Mouse (Mus musculus): ENCODE measurements around the gene Akt3.

GRCm38 (mm10) chr1:177307549-177307948 lies 49.5 kb upstream of the Akt3 start:
- TF ChIP-seq CTCF (IDR thresholded peaks at IDR 0.05; ENCODE audit: low read depth, low read length) = no peak
- TF ChIP-seq POLR2A (IDR thresholded peaks at IDR 0.05; ENCODE audit: borderline replicate concordance, low read depth, low read length) = no peak

All from bone marrow macrophage, adult 2 months (primary cell).